Mouse (Mus musculus): ENCODE results near the gene Pde10a.

Gene Pde10a

GRCm38 (mm10) chr17:8802161-8802888 is 277.2 kb downstream of the Pde10a start:
- peak; percentile 44 to 49 for DNase-seq

- no peak for DNase-seq
Measured at GRCm38 (mm10) chr17:8802889-8803799, 278.0 kb downstream of the Pde10a start.

GRCm38 (mm10) chr17:8807345-8807744 is 282.2 kb downstream of the Pde10a start:
- no peak for DNase-seq

- DNase-seq, result peak; percentile 46 to 52
Measured at GRCm38 (mm10) chr17:8809771-8810170, 284.6 kb downstream of the Pde10a start.

- no peak for DNase-seq
Measured at GRCm38 (mm10) chr17:8810201-8810600, 285.0 kb downstream of the Pde10a start.

GRCm38 (mm10) chr17:8812228-8812865 is 287.2 kb downstream of the Pde10a start:
- peak in 1 of 2 experiments; percentile 26 for DNase-seq

- no peak for DNase-seq
Measured at GRCm38 (mm10) chr17:8813773-8814491, 288.8 kb downstream of the Pde10a start.

GRCm38 (mm10) chr17:8815376-8815775 is 290.2 kb downstream of the Pde10a start:
- no peak for DNase-seq

- DNase-seq, result no peak
Measured at GRCm38 (mm10) chr17:8815864-8816263, 290.7 kb downstream of the Pde10a start.

- no peak for DNase-seq
Measured at GRCm38 (mm10) chr17:8818675-8819074, 293.5 kb downstream of the Pde10a start.

GRCm38 (mm10) chr17:8823548-8823947 is 298.4 kb downstream of the Pde10a start:
- DNase-seq, result no peak

GRCm38 (mm10) chr17:8827204-8827603 is 302.0 kb downstream of the Pde10a start:
- no peak for DNase-seq

GRCm38 (mm10) chr17:8831001-8831400 is 305.8 kb downstream of the Pde10a start:
- DNase-seq, result no peak

GRCm38 (mm10) chr17:8836292-8836691 is 311.1 kb downstream of the Pde10a start:
- no peak for DNase-seq

- peak; percentile 23 to 33 for DNase-seq
Measured at GRCm38 (mm10) chr17:8838252-8838651, 313.1 kb downstream of the Pde10a start.

GRCm38 (mm10) chr17:8839237-8840011 is 314.3 kb downstream of the Pde10a start:
- DNase-seq, result no peak

- DNase-seq, result no peak
Measured at GRCm38 (mm10) chr17:8841094-8841493, 315.9 kb downstream of the Pde10a start.

GRCm38 (mm10) chr17:8841897-8842540 is 316.8 kb downstream of the Pde10a start:
- no peak for DNase-seq

- no peak for DNase-seq
Measured at GRCm38 (mm10) chr17:8842662-8843061, 317.5 kb downstream of the Pde10a start.

- no peak for DNase-seq
Measured at GRCm38 (mm10) chr17:8843941-8844340, 318.8 kb downstream of the Pde10a start.

- DNase-seq, result no peak
Measured at GRCm38 (mm10) chr17:8846506-8846905, 321.3 kb downstream of the Pde10a start.
